Mouse (Mus musculus) embryonic facial prominence, embryonic 10.5 days (tissue): Measurements from ENCODE around the gene Prpf18. TPM values are rescaled to one million over a fixed set of nuclear protein-coding genes. Genes with fewer than 3 reads are reported as not detected.
"Not testable (repeated sequence)": the region's sequence is repeated elsewhere in the genome, so short reads cannot be mapped to it uniquely, and the experiment has no call there.

Experiments used
- DNase-seq: peaks from one replicate; pipeline ENCODE4 v3.0.0-alpha.2; 2017; ENCODE audit warnings: low spot score
- H3K27ac ChIP-seq: fragments of 300-500 bp; sonication (generic); replicated peaks from 2 replicates; pipeline ENCODE4 v1.5.1; 2016; ENCODE audit warnings: mild to moderate bottlenecking
- H3K27me3 ChIP-seq: fragments of 300-500 bp; sonication (generic); replicated peaks from 2 replicates; pipeline ENCODE4 v1.6.1; 2016; ENCODE audit warnings: low read depth, mild to moderate bottlenecking; ENCODE audit not compliant: poor library complexity, severe bottlenecking
- H3K36me3 ChIP-seq: fragments of 300-500 bp; sonication (generic); replicated peaks from 2 replicates; pipeline ENCODE4 v1.6.1; 2016; ENCODE audit warnings: mild to moderate bottlenecking, moderate library complexity
- H3K4me1 ChIP-seq: fragments of 300-500 bp; sonication (generic); 2 replicates; pipeline ENCODE4 v1.6.1; 2016
- H3K4me3 ChIP-seq: fragments of 300-500 bp; sonication (generic); 2 replicates; pipeline ENCODE4 v1.5.1; 2016; ENCODE audit warnings: mild to moderate bottlenecking, moderate library complexity
- H3K9me3 ChIP-seq: fragments of 300-500 bp; sonication (generic); 2 replicates; pipeline ENCODE4 v1.6.1; 2016; ENCODE audit warnings: mild to moderate bottlenecking
- WGBS: fragments of 180-500 bp; shearing (Covaris S2); methylation state at CpG from one replicate; pipeline ENCODE4 v1.1.7; 2016; 5-methylcytosine and 5-hydroxymethylcytosine counted together
- polyA plus RNA-seq: library from polyadenylated mRNA; unstranded; fragments of >200 nt; fragmentation: Nextera tagmentation; extraction: Ambion mirVana; gene quantifications from 2 replicates; pipeline ENCODE4 v1.2.1, GENCODE M21; 2016

The Prpf18 gene
- polyA plus RNA-seq, 1 experiment from 2014 or later, result 38.4 TPM

DNA sequence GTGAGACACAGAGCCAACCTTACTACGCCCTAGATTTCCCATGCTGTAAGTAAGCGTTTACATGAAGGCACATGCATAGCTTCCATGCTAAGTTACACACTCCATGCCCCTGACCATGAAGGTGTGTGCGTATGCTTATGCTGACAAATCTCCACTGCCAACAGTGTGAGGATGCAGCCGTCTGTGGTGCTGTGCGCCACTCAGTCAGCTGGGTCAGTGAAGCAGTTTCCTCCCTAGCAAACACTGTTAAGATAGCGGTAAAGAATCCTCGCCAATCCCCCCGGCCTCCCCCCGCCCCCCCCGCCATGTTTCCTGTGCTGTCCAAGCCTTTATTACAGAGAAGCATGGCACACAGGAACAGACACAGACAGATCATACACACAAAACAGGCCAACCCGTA, 22.4 kb downstream of the Prpf18 start:
- WGBS, result 93% methylated on average over 11 of the region's 11 CpGs
- H3K27ac ChIP-seq, result no peak overlapping the region
- H3K27me3 ChIP-seq, result no peaks in the 10 kb centered on the region
- DNase-seq, result no peak
- no peaks in the 10 kb centered on the region for H3K4me1 ChIP-seq
- H3K4me3 ChIP-seq, result no peak overlapping the region
- H3K9me3 ChIP-seq, result no peaks in the 10 kb centered on the region
- H3K36me3 ChIP-seq, result peaks cover 78% of the 10 kb centered on the region

DNA sequence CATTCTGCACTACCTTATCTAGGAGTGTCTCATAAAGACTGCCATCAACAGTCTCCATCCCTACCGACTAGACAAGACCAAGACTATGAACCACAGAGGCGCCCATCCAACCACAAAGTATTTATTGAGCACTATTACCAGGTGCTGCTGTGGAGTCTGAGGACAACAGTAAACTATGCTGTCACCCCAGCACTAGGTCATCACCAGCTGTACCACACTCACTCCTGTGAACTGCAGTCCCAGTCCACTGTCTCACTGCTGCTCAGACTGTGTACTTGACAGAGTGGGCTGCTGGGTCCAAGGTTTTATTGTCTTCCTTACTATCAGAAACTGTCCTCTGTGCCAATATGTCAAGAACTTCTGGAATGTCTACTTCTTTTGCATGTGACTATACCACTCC, 23.0 kb downstream of the Prpf18 start:
- no peak for DNase-seq
- H3K27me3 ChIP-seq, result no peaks in the 10 kb centered on the region
- no peak overlapping the region for H3K27ac ChIP-seq
- no peaks in the 10 kb centered on the region for H3K4me1 ChIP-seq
- no peak overlapping the region for H3K4me3 ChIP-seq
- H3K9me3 ChIP-seq, result no peaks in the 10 kb centered on the region
- WGBS, result 94% methylated on average over 2 of the region's 2 CpGs
- peaks cover 78% of the 10 kb centered on the region for H3K36me3 ChIP-seq

DNA sequence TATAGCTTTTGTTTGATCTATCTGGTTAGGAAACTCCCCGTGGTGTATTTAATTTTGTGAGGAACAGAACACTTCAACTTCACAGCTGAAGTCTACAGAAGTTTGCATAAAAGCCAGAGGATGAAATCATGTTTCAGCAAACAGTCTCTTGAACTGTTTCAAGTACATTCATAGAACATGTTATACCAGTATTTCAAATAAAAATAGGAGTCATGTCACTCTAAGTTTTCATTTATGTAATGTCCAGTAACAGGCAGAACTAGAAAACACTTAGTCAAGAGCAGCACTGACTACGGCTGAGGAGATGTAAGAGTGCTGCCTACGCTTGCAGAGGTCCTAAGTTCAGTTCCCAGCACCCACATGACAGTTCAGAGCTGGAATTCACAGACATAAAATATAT, 25.0 kb downstream of the Prpf18 start:
- H3K4me1 ChIP-seq, result no peaks in the 10 kb centered on the region
- 92% methylated on average over 3 of the region's 3 CpGs for WGBS

DNA sequence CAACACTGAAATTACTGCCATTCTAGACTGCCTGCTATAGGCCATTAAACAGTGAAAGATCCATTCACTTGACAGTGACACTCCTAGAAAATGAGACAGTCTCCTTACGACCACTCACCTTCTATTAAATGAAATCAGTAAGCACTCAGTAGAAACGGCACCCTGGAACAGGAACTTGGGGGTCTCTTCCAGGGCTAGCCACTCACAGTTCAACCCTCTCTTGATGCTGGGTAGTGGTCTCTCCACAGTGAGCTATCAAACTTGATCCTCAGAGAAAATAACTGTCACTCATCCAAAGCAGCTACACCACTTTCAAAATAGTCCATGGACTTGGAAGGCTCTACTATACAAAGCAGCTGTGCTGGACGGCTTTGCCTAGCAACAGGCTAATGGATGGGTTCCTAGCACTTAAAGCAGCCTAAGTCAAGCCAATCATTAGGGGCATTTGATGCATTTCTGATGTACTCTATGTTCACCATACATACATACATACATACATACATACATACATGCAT, 30.4 kb downstream of the Prpf18 start:
- 88% methylated on average over 3 of the region's 3 CpGs for WGBS
- H3K27me3 ChIP-seq, result no peaks in the 10 kb centered on the region
- DNase-seq, result no peak
- H3K4me1 ChIP-seq, result peaks cover 19% of the 10 kb centered on the region
- no peak overlapping the region for H3K27ac ChIP-seq
- no peak overlapping the region for H3K4me3 ChIP-seq
- H3K36me3 ChIP-seq, result peaks cover 32% of the 10 kb centered on the region
- H3K9me3 ChIP-seq, result no peaks in the 10 kb centered on the region

More for the DNA sequence above, 25.0 kb downstream of the Prpf18 start:
- DNase-seq, result no peak
- Histone ChIP-seq H3K36me3 (peaks cover 78% of the 10 kb centered on the region), H3K27me3 (no peaks in the 10 kb centered on the region), H3K27ac (no peak overlapping the region), H3K9me3 (no peaks in the 10 kb centered on the region), H3K4me3 (no peak overlapping the region)

DNA sequence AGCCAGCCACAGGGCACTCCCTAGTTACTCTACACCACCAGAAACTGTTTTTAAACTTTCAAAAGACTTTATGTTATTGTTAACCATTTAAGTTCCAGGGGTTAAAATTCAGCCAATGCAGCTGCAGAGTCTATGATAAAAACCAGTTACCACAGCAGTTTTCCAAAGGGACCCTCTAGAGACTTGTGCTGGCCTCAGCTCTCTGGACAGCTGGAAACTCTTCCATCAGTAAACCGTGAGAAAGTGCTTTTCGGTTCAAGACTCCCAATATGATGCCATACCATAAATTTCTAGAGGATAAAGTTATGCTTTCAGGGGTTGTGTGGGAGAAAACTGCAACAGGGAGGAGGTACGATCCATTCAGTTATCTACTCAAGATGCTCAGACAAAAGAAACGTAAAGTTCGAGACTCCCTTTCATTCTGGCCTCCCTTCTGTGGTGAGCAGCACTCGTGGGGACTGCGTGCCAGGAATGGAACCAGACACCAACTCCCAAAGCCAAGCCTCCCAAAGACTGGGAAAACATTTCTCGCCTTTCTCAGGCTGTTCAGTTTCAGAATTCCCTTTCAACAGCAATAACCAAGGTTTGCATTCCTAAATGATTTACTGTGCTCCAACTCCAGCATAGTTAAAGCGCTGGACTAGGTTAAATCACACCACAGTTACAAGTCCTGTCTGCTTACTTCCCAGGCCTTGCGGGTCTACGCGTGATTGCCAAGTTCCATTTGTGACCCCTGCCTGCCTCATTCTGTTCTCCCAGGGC, 31.1 kb downstream of the Prpf18 start:
- H3K27me3 ChIP-seq, result no peaks in the 10 kb centered on the region
- H3K4me3 ChIP-seq, result no peak overlapping the region
- H3K36me3 ChIP-seq, result peaks cover 28% of the 10 kb centered on the region
- no peaks in the 10 kb centered on the region for H3K9me3 ChIP-seq
- H3K4me1 ChIP-seq, result peaks cover 19% of the 10 kb centered on the region
- no peak for DNase-seq
- 0 out of 2 replicates have a peak overlapping the region, but pooled peaks have one; percentile 30 for H3K27ac ChIP-seq
- WGBS, result 78% methylated on average over 12 of the region's 12 CpGs

DNA sequence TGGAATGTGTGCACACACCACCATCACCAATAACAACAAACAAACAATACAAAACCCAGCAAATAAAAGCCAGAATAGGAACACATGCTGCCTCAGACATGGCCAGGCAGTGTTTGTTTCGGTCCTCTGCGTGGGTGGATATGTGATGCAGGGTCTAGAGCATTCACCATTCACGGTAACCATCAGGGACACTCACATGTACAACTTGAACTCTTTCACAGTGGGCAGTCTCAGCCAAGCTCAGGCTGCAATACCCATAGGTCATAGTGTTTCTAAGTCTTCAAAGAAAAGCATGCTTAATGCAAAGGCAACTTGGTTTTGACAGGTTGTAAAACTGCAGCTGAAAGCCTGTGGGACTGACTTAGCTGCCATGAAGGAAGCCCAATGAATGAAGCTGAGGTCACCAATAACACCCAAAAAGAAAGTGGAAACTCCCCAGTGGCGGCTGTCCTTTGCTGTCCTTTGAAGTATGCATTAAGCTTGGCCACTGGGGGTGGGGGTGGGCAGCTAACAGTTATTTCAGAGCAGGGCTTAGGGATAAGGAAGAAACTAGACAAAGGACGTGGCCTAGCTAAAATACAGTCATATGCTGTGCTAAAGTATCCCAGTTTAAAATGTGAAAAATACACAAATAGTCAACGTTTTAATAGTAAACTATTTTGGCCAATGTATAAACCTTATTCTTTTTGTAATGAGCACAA, 31.9 kb downstream of the Prpf18 start:
- Histone ChIP-seq H3K9me3 (no peaks in the 10 kb centered on the region), H3K27ac (peak overlapping the region; percentile 30; the same call in 1 of the 2 replicates), H3K4me1 (peaks cover 19% of the 10 kb centered on the region), H3K36me3 (peaks cover 32% of the 10 kb centered on the region), H3K27me3 (no peaks in the 10 kb centered on the region), H3K4me3 (no peak overlapping the region)
- DNase-seq, result no peak
- WGBS, result 68% methylated on average over 6 of the region's 6 CpGs

DNA sequence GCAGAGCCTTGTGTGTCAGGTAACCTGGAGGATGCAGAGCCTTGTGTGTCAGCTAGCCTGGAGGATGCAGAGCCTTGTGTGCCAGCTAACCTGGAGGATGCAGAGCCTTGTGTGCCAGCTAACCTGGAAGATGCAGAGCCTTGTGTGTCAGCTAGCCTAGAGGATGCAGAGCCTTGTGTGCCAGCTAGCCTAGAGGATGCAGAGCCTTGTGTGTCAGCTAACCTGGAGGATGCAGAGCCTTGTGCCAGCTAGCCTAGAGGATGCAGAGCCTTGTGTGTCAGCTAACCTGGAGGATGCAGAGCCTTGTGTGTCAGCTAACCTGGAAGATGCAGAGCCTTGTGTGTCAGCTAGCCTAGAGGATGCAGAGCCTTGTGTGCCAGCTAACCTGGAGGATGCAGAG, 32.8 kb downstream of the Prpf18 start:
- Histone ChIP-seq H3K4me1 (peaks cover 19% of the 10 kb centered on the region), H3K36me3 (peaks cover 29% of the 10 kb centered on the region)
- not testable (repeated sequence) for H3K4me3 ChIP-seq, DNase-seq, H3K27me3 ChIP-seq, H3K27ac ChIP-seq, H3K9me3 ChIP-seq

DNA sequence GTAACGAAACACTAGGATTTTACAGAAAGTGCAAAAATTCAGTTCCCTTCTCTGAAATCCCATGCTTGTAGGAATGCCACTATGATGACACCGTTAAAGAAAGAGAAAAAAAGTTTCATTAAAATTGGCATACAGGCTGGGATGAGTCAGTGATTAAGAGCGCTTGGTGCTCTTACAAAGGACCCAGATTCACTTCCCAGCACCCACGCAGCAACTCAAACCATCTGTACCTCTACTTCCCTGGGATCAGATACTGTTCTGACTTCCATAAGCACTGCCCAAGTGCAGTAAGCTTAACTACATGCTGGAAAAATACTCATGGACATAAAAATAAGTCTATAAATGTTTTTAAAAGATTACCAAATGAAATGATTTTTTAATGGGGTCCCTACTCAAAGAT, 34.9 kb downstream of the Prpf18 start:
- no peaks in the 10 kb centered on the region for H3K27me3 ChIP-seq
- no peak overlapping the region for H3K4me3 ChIP-seq
- DNase-seq, result no peak
- peaks cover 29% of the 10 kb centered on the region for H3K36me3 ChIP-seq
- H3K4me1 ChIP-seq, result peaks cover 19% of the 10 kb centered on the region
- H3K9me3 ChIP-seq, result no peaks in the 10 kb centered on the region
- 93% methylated on average over 4 of the region's 4 CpGs for WGBS
- no peak overlapping the region for H3K27ac ChIP-seq

DNA sequence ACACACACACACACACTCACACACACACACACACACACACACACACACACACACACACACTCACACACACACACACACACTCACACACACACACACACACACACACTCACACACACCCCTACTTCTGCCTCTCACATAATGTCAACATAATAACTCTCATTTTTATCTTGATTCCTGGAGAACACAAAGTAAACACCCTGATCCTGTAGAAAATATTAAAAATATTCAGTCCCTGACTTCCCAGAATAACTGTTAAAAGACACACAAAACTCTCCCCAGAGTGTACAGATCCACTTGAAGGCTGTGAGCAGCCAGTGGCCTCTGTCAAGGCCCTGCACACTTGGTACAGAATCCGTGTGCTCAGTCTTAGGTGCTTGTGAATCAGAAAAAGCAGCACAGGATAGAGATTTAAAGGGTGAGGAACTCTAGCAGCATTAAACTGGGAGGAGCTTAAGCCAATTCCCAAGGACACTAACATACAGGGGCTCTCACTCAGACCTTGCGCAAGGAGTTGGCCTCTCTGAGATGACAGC, 36.8 kb downstream of the Prpf18 start:
- Histone ChIP-seq H3K9me3 (no peaks in the 10 kb centered on the region), H3K27me3 (no peaks in the 10 kb centered on the region), H3K4me3 (no peak overlapping the region), H3K36me3 (peaks cover 48% of the 10 kb centered on the region), H3K4me1 (peaks cover 4% of the 10 kb centered on the region; the same call in 1 of the 2 replicates), H3K27ac (no peak overlapping the region)
- 89% methylated on average over 2 of the region's 2 CpGs for WGBS
- DNase-seq, result no peak

DNA sequence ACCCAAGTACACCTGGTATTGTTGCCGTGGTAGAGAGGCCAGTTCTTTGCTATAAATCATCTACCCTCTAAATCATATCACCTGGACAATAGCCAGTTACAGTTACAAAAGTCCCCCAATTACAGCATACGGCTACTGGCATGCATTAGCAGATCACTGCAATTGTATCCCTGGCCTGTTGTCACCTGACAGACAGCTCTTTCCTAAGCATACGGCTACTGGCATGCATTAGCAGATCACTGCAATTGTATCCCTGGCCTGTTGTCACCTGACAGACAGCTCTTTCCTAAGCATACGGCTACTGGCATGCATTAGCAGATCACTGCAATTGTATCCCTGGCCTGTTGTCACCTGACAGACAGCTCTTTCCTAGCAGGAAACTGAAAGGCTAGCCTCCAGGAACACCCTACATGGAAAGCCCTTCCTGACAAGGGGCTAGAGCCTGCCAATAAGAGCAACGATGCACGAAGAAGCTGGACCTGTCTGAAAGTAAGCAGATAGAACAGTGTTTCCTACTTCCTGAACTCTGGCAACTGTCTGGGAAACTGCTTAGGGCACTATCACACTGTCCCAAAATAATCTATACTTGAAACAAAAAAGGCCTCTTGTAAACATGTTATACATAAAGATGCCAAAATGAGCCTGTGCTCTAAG, 37.5 kb downstream of the Prpf18 start:
- H3K4me1 ChIP-seq, H3K27ac ChIP-seq, H3K27me3 ChIP-seq, DNase-seq, H3K9me3 ChIP-seq, H3K4me3 ChIP-seq: not testable (repeated sequence)
- H3K36me3 ChIP-seq, result peaks cover 54% of the 10 kb centered on the region
- 66% methylated on average over 6 of the region's 6 CpGs for WGBS

DNA sequence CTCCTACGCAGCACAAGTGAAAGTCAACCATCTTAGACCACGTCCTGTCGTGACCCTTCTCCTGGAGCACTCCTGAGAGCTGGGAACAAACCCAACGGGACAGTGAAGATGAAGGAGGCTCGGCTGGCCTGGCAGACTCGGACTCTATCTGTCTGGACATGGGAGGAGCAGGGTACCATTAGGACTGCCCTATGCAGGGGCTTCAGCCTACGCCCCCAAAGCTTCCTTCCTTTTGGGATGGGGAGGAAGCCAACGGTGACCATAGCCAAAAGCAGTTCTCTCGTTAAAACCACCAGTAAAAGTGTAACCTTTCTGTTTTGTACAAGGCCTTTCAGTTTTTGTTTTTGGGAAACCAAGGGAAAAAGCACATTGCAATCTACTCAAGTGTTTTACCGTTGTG, 40.2 kb downstream of the Prpf18 start:
- Histone ChIP-seq H3K9me3 (no peaks in the 10 kb centered on the region), H3K27ac (no peak overlapping the region), H3K27me3 (no peaks in the 10 kb centered on the region), H3K4me3 (no peak overlapping the region), H3K36me3 (peaks cover 81% of the 10 kb centered on the region), H3K4me1 (peaks cover 3% of the 10 kb centered on the region; the same call in 1 of the 2 replicates)
- WGBS, result 94% methylated on average over 10 of the region's 10 CpGs
- DNase-seq, result no peak

DNA sequence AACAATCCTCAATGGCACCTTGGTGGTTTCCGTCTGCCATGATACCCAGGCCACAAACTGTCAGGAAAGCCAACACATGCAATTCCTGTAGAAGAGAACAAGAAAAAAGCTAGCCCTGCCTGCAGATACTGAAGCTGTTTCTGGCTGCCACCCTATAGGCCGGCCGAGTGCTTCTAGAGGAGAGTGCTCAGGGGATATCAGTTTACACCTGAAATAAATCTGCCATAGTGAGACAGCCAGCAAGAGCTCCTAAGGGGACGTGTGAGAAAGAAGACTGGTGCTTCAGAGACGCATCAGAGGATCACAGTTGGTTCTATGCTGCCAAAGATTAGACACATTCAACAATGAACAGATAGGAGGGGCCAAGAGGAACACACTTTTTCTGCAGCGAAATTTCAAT, 40.6 kb downstream of the Prpf18 start:
- 78% methylated on average over 6 of the region's 6 CpGs for WGBS
- H3K4me1 ChIP-seq, result peaks cover 3% of the 10 kb centered on the region; the same call in 1 of the 2 replicates
- H3K36me3 ChIP-seq, result peaks cover 85% of the 10 kb centered on the region
- H3K27ac ChIP-seq, result no peak overlapping the region
- no peak overlapping the region for H3K4me3 ChIP-seq
- DNase-seq, result no peak
- H3K27me3 ChIP-seq, result no peaks in the 10 kb centered on the region
- no peaks in the 10 kb centered on the region for H3K9me3 ChIP-seq
